Mouse (Mus musculus) heart, postnatal 0 days (tissue): ENCODE data around the gene Trim27. TPM values are rescaled to one million over a fixed set of nuclear protein-coding genes. Genes with fewer than 3 reads are reported as not detected.

Experiments
- ATAC-seq: fragments of 200-750 bp; cut with Nextera tagmentation; 2 replicates; pipeline ENCODE4 v1.8.0; 2017; ENCODE audit warnings: low read depth, moderate number of reproducible peaks, moderate library complexity; ENCODE audit not compliant: insufficient read depth
- DNase-seq: peaks from one replicate; pipeline ENCODE4 v3.0.0-alpha.2; 2016; ENCODE audit warnings: low spot score
- H3K27ac ChIP-seq: fragments of 300-500 bp; sonication (generic); 2 replicates; pipeline ENCODE4 v1.5.1; 2014; ENCODE audit warnings: low read depth, mild to moderate bottlenecking
- H3K27me3 ChIP-seq: fragments of 300-500 bp; sonication (generic); 2 replicates; pipeline ENCODE4 v1.6.1; 2014; ENCODE audit warnings: low read length, mixed read lengths; ENCODE audit not compliant: control insufficient read depth, insufficient read depth
- H3K36me3 ChIP-seq: fragments of 300-500 bp; sonication (generic); replicated peaks from 2 replicates; pipeline ENCODE4 v1.6.1; 2014; ENCODE audit warnings: low read length, mixed read lengths; ENCODE audit not compliant: control insufficient read depth, insufficient read depth
- H3K4me1 ChIP-seq: fragments of 300-500 bp; sonication (generic); 2 replicates; pipeline ENCODE4 v1.6.1; 2014; ENCODE audit warnings: antibody characterized with exemption; ENCODE audit not compliant: control insufficient read depth, insufficient read depth
- H3K4me2 ChIP-seq: fragments of 300-500 bp; sonication (generic); 2 replicates; pipeline ENCODE4 v1.6.1; 2014; ENCODE audit warnings: low read depth, mild to moderate bottlenecking, low read length, moderate library complexity
- H3K4me3 ChIP-seq: fragments of 300-500 bp; sonication (generic); 2 replicates; pipeline ENCODE4 v1.5.1; 2014; ENCODE audit warnings: low read depth, low read length
- H3K9ac ChIP-seq: fragments of 300-500 bp; sonication (generic); replicated peaks from 2 replicates; pipeline ENCODE4 v1.6.1; 2014; ENCODE audit warnings: low read depth, low read length, mixed read lengths
- H3K9me3 ChIP-seq: fragments of 300-500 bp; sonication (generic); replicated peaks from 2 replicates; pipeline ENCODE4 v1.6.1; 2016; ENCODE audit warnings: low read length; ENCODE audit not compliant: control insufficient read depth
- CTCF ChIP-seq: IDR thresholded peaks from 2 replicates; pipeline ENCODE4 v1.5.1; 2016; ENCODE audit warnings: antibody characterized with exemption, control low read depth, low read depth
- EP300 ChIP-seq: IDR thresholded peaks from 2 replicates; pipeline ENCODE4 v1.6.1; 2016; ENCODE audit warnings: antibody characterized with exemption, low read depth
- WGBS: fragments of 180-500 bp; shearing (Covaris S2); extraction: QIAGEN DNeasy Blood & Tissue Kit; methylation state at CpG from one replicate; pipeline ENCODE4 v1.1.7; 2014; 5-methylcytosine and 5-hydroxymethylcytosine counted together
- polyA plus RNA-seq: library from polyadenylated mRNA; unstranded; fragments of >200 nt; fragmentation: Nextera tagmentation; extraction: Ambion mirVana; gene quantifications from 2 replicates; pipeline ENCODE4 v1.2.1, GENCODE M21; 2015
- total RNA-seq: library from RNA; depleted of rRNA; stranded (reverse); fragments of >200 nt; gene quantifications from 2 replicates; pipeline ENCODE4 v1.2.3, GENCODE M21; 2014; ENCODE audit warnings: low replicate concordance

The Trim27 gene
- total and polyA plus RNA-seq, 2 experiments from 2014 or later = 35.3 to 58.2 TPM

DNA sequence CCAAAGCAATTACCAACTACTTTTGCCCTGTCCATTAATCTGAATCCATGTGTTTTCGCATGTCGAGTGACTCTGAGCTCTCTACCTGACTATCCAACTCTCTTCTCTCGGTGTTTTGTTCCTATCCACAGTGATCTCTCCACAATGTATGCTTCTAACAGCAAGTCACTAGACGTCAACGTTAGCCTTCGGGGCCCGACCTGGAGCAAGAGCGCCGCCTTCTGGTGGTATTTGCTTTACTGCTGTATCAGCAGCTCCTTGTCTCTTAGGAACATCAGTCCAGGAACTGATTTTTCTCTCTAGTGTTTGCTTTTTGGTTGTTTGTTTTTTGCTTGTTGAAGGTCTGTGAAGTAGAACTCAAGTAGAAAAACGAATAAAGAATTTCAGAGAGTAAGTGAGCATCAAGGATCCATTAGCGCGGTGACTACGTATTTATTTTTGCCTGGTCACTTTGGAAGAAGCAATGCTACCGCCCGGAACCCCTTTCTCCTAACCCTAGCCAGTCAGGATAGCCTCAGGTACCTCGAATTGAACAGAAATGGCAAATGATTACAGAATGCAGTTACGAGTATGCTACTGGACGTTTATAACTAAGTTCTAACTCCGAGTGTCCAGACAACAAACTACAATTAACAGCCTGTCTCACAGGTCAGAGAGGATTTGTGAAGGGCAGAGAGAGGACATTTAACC is 20.3 kb upstream of the Trim27 start:
- Histone ChIP-seq H3K27me3 (no peaks in the 10 kb centered on the region), H3K9ac (peak overlapping the region; percentile 52; the same call in 1 of the 2 replicates), H3K4me2 (peak overlapping the region; percentile 76), H3K27ac (peak overlapping the region; percentile 49; the same call in 1 of the 2 replicates), H3K4me3 (peak overlapping the region; percentile 81), H3K36me3 (no peaks in the 10 kb centered on the region), H3K4me1 (no peaks in the 10 kb centered on the region), H3K9me3 (no peaks in the 10 kb centered on the region)
- TF ChIP-seq EP300 = no peak
- peak; percentile 79 for TF ChIP-seq CTCF
- DNase-seq (peak; percentile 69), ATAC-seq (no peak)
- under 1% methylated on average over 19 of the region's 19 CpGs for WGBS

DNA sequence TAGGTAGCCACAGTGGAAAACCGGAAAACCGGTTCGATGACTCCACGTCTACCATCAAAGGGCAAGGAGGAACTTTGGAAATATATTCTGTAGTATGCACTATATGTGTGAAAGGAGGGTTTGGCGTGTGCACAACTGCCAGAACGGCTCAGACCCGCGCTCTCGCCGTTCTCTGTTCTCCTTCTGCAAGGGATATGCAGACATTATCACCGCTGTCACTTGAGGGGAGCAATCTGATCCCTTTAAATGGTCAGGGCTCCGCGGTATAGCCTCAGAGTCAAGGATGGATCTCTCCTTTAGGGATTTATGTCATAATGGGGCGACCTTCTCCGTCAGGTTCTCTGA is 19.8 kb upstream of the Trim27 start:
- under 1% methylated on average over 15 of the region's 15 CpGs for WGBS

GRCm38 (mm10) chr13:21160041-21160511 is 19.2 kb upstream of the Trim27 start:
- WGBS = under 1% methylated on average over 16 of the region's 16 CpGs

More for the DNA sequence above, 19.8 kb upstream of the Trim27 start:
- peak overlapping the region; percentile 76 for H3K4me2 ChIP-seq
- no peak for TF ChIP-seq EP300
- no peak for TF ChIP-seq CTCF
- DNase-seq (peak; percentile 31), ATAC-seq (peak; percentile 6; the same call in 1 of the 2 replicates)
- no peaks in the 10 kb centered on the region for H3K27me3 ChIP-seq
- H3K4me3 ChIP-seq = peak overlapping the region; percentile 81
- peak overlapping the region; percentile 49 for H3K27ac ChIP-seq
- no peaks in the 10 kb centered on the region for H3K4me1 ChIP-seq
- H3K9me3 ChIP-seq = no peaks in the 10 kb centered on the region
- peak overlapping the region; percentile 52 for H3K9ac ChIP-seq
- no peaks in the 10 kb centered on the region for H3K36me3 ChIP-seq

GRCm38 (mm10) chr13:21160657-21161590 is 18.3 kb upstream of the Trim27 start:
- H3K4me1 ChIP-seq = no peaks in the 10 kb centered on the region
- no peaks in the 10 kb centered on the region for H3K27me3 ChIP-seq
- peak; percentile 80 for DNase-seq
- no peaks in the 10 kb centered on the region for H3K36me3 ChIP-seq
- no peaks in the 10 kb centered on the region for H3K9me3 ChIP-seq
- ATAC-seq = peak; percentile 92
- H3K4me3 ChIP-seq = peak overlapping the region; percentile 81
- under 1% methylated on average over 32 of the region's 32 CpGs for WGBS
- H3K27ac ChIP-seq = peak overlapping the region; percentile 46; the same call in 1 of the 2 replicates
- TF ChIP-seq CTCF = no peak
- TF ChIP-seq EP300 = 0 out of 2 replicates have a peak, but pooled peaks have one; percentile 17
- peak overlapping the region; percentile 52 for H3K9ac ChIP-seq
- peak overlapping the region; percentile 76 for H3K4me2 ChIP-seq

More at GRCm38 (mm10) chr13:21160041-21160511, 19.2 kb upstream of the Trim27 start:
- no peaks in the 10 kb centered on the region for H3K36me3 ChIP-seq
- H3K4me3 ChIP-seq = peak overlapping the region; percentile 81
- peak overlapping the region; percentile 76 for H3K4me2 ChIP-seq
- no peaks in the 10 kb centered on the region for H3K27me3 ChIP-seq
- peak; percentile 21 for DNase-seq
- peak overlapping the region; percentile 52 for H3K9ac ChIP-seq
- no peak for ATAC-seq
- no peaks in the 10 kb centered on the region for H3K4me1 ChIP-seq
- no peak for TF ChIP-seq EP300
- no peak for TF ChIP-seq CTCF
- peak overlapping the region; percentile 49; the same call in 1 of the 2 replicates for H3K27ac ChIP-seq
- no peaks in the 10 kb centered on the region for H3K9me3 ChIP-seq

- Histone ChIP-seq H3K9ac (no peak overlapping the region), H3K9me3 (no peaks in the 10 kb centered on the region)
- ATAC-seq = no peak
Observed at GRCm38 (mm10) chr13:21161591-21161990, 17.7 kb upstream of the Trim27 start.

More at GRCm38 (mm10) chr13:21161591-21161990, 17.7 kb upstream of the Trim27 start:
- no peaks in the 10 kb centered on the region for H3K4me1 ChIP-seq
- H3K4me2 ChIP-seq = no peak overlapping the region; the same call in 1 of the 2 replicates
- H3K27ac ChIP-seq = no peak overlapping the region
- TF ChIP-seq CTCF (no peak), EP300 (no peak)
- no peaks in the 10 kb centered on the region for H3K36me3 ChIP-seq
- H3K4me3 ChIP-seq = no peak overlapping the region
- no peaks in the 10 kb centered on the region for H3K27me3 ChIP-seq
- WGBS = 52% methylated on average over 2 of the region's 2 CpGs
- no peak for DNase-seq
